Mouse (Mus musculus) neutrophil, adult 5-6 weeks (primary cell): ENCODE results near the gene Rhot2. TPM values are rescaled to one million over a fixed set of nuclear protein-coding genes. Genes with fewer than 3 reads are reported as not detected.
A peak's percentile ranks its signal among the peaks of the same experiment; 100 is the strongest.
"Not testable (repeated sequence)": the region's sequence is repeated elsewhere in the genome, so short reads cannot be mapped to it uniquely, and the experiment has no call there.

Source experiments
- ATAC-seq: fragments of 151-379, 151-347 bp; 2 replicates; pipeline ENCODE4 v1.8.0; 2017; ENCODE audit warnings: mild to moderate bottlenecking, moderate TSS enrichment; ENCODE audit not compliant: insufficient number of reproducible peaks, poor library complexity, low FRiP score, severe bottlenecking; ENCODE audit errors: extremely low read depth
- total RNA-seq: library from RNA; stranded (forward); fragments of 200-1000 nt; gene quantifications from 2 replicates; pipeline ENCODE4 v1.2.3, GENCODE M21; 2017

Gene Rhot2
- total RNA-seq, 1 experiment from 2014 or later = 34.6 TPM

GRCm38 (mm10) chr17:25810890-25811289, 33.8 kb downstream of the Rhot2 start:
- no peak for ATAC-seq

GRCm38 (mm10) chr17:25809606-25810340, 34.9 kb downstream of the Rhot2 start:
- ATAC-seq = no peak

GRCm38 (mm10) chr17:25808789-25809605, 35.7 kb downstream of the Rhot2 start, which contains the start of gene Fbxl16:
TSS of gene Fbxl16 (plus strand) at chr17:25809085.
- no peak for ATAC-seq

GRCm38 (mm10) chr17:25808028-25808427, 36.6 kb downstream of the Rhot2 start:
- no peak for ATAC-seq

- ATAC-seq = not testable (repeated sequence)
Observed at GRCm38 (mm10) chr17:25807452-25807851, 37.2 kb downstream of the Rhot2 start.

- no peak for ATAC-seq
Observed at GRCm38 (mm10) chr17:25806507-25806906, 38.1 kb downstream of the Rhot2 start.

- no peak for ATAC-seq
Observed at GRCm38 (mm10) chr17:25802825-25803517, 41.7 kb downstream of the Rhot2 start.

GRCm38 (mm10) chr17:25801029-25801428, 43.6 kb downstream of the Rhot2 start:
- ATAC-seq = peak; percentile 88

GRCm38 (mm10) chr17:25796951-25797369, 47.7 kb downstream of the Rhot2 start, which contains the start of gene Metrn:
TSS of gene Metrn (minus strand) at chr17:25797136.
- ATAC-seq = peak; percentile 59; the same call in 1 of the 2 replicates

- no peak for ATAC-seq
Observed at GRCm38 (mm10) chr17:25796211-25796771, 48.4 kb downstream of the Rhot2 start.

- no peak for ATAC-seq
Observed at GRCm38 (mm10) chr17:25795609-25796092, 49.0 kb downstream of the Rhot2 start, which contains the start of gene AC134908.4. TSS of gene AC134908.4 (minus strand) at chr17:25795659.

- ATAC-seq = no peak
Observed at GRCm38 (mm10) chr17:25794998-25795397, 49.7 kb downstream of the Rhot2 start.

GRCm38 (mm10) chr17:25794197-25794596, 50.5 kb downstream of the Rhot2 start:
- ATAC-seq = no peak

GRCm38 (mm10) chr17:25792615-25793014, 52.0 kb downstream of the Rhot2 start, which contains the start of gene Fam173a:
TSS of gene Fam173a (minus strand) at chr17:25792901.
- ATAC-seq = peak; percentile 33; the same call in 1 of the 2 replicates

- peak; percentile 65 for ATAC-seq
Observed at GRCm38 (mm10) chr17:25791843-25792527, 52.7 kb downstream of the Rhot2 start.

- ATAC-seq = no peak
Observed at GRCm38 (mm10) chr17:25791320-25791842, 53.3 kb downstream of the Rhot2 start.
